ENCODE assay signal across 8 mouse cellular contexts in genomic region chr1:91540271-91540826, GRCm38 (mm10). TPM values are rescaled to one million over a fixed set of nuclear protein-coding genes. Genes with fewer than 3 reads are reported as not detected.
DNase-seq lines count a peak whose midpoint lies in the region; ATAC-seq and TF ChIP-seq lines count a peak whose summit lies in the region.

TSS of gene Asb1 (plus strand) at chr1:91540544.

- peak within 1 kb of the TSS; percentile 93 for H3K4me3 ChIP-seq in G1E (ENCODE audit: low read depth, low read length)
- H3K4me3 ChIP-seq in forebrain, embryonic 16.5 days (replicated peaks; ENCODE audit: low read length) = peak within 1 kb of the TSS; percentile 93
- peak within 1 kb of the TSS; percentile 88 for H3K4me3 ChIP-seq in layer of hippocampus, adult 2 months
- peak within 1 kb of the TSS; percentile 81 for H3K4me3 ChIP-seq in lung, embryonic 14.5 days (ENCODE audit: low read depth, low read length)
- peak within 1 kb of the TSS; percentile 70 for H3K4me3 ChIP-seq in olfactory bulb, adult 2 months (ENCODE audit: insufficient read depth, low read depth, low read length)
- peak within 1 kb of the TSS; percentile 94 for H3K4me3 ChIP-seq in thymus, adult 2 months (ENCODE audit: control insufficient read depth, insufficient read depth, low read length)

- peak; percentile 44; the same call in 1 of the 2 replicates for TF ChIP-seq POLR2A in olfactory bulb, adult 2 months (IDR thresholded peaks at IDR 0.05; ENCODE audit: insufficient read depth, low read depth, low read length)
- TF ChIP-seq POLR2A in thymus, adult 2 months (IDR thresholded peaks at IDR 0.05; ENCODE audit: control insufficient read depth, extremely low read depth, insufficient read depth, low read length, poor library complexity) = no peak

- peak; percentile 94 for ATAC-seq in G1E (ENCODE audit: extremely low read depth, insufficient number of reproducible peaks, low FRiP score, poor library complexity, severe bottlenecking)
- ATAC-seq in forebrain, embryonic 16.5 days = peak; percentile 98
- ATAC-seq in lung, embryonic 14.5 days (ENCODE audit: insufficient read depth) = peak; percentile 98

- H3K27me3 ChIP-seq in G1E (ENCODE audit: insufficient read depth, low read length) = no peaks in the 10 kb centered on the region
- H3K27me3 ChIP-seq in forebrain, embryonic 16.5 days (replicated peaks; ENCODE audit: control insufficient read depth, insufficient read depth, low read length) = peaks cover 16% of the 10 kb centered on the region
- peaks cover 13% of the 10 kb centered on the region; the same call in 1 of the 2 replicates for H3K27me3 ChIP-seq in lung, embryonic 14.5 days (ENCODE audit: insufficient read depth, low read length)
- H3K27me3 ChIP-seq in thymus, adult 2 months (ENCODE audit: control insufficient read depth, insufficient read depth, low read length) = no peaks in the 10 kb centered on the region; the same call in 1 of the 2 replicates

- H3K4me2 ChIP-seq in forebrain, embryonic 16.5 days (ENCODE audit: low read length) = peak within 1 kb of the TSS; percentile 97
- peak within 1 kb of the TSS; percentile 97 for H3K4me2 ChIP-seq in lung, embryonic 14.5 days

- intact Hi-C loops in heart, postnatal 36 days (cut with DNase I) = loop anchor here (2.0 kb wide), 1 partner anchor 46 kb away; the partner anchor contains the start of gene Traf3ip1

- H3K27ac ChIP-seq in forebrain, embryonic 16.5 days (ENCODE audit: low read length) = peak within 1 kb of the TSS; percentile 46; the same call in 1 of the 2 replicates
- H3K27ac ChIP-seq in layer of hippocampus, adult 2 months = peak within 1 kb of the TSS; percentile 75
- 0 out of 2 replicates have a peak within 1 kb of the TSS, but pooled peaks have one; percentile 30 for H3K27ac ChIP-seq in lung, embryonic 14.5 days (ENCODE audit: low read depth)
- no peak within 1 kb of the TSS for H3K27ac ChIP-seq in olfactory bulb, adult 2 months (ENCODE audit: insufficient read depth, low read depth, low read length)
- no peak within 1 kb of the TSS for H3K27ac ChIP-seq in thymus, adult 2 months (ENCODE audit: control insufficient read depth, insufficient read depth, low read length)

- H3K9me3 ChIP-seq in G1E (replicated peaks) = no peaks in the 10 kb centered on the region
- no peaks in the 10 kb centered on the region for H3K9me3 ChIP-seq in forebrain, embryonic 16.5 days (ENCODE audit: control insufficient read depth, low read length)
- no peaks in the 10 kb centered on the region for H3K9me3 ChIP-seq in lung, embryonic 14.5 days (ENCODE audit: low read depth, low read length)

- no peak for TF ChIP-seq CTCF in G1E (IDR thresholded peaks at IDR 0.05; ENCODE audit: low read depth, low read length)
- peak; percentile 80 for TF ChIP-seq CTCF in layer of hippocampus, adult 2 months (conservative IDR thresholded peaks at IDR 0.05)
- peak; percentile 56 for TF ChIP-seq CTCF in lung, embryonic 14.5 days (IDR thresholded peaks at IDR 0.05; ENCODE audit: low read depth)
- no peak for TF ChIP-seq CTCF in olfactory bulb, adult 2 months (IDR thresholded peaks at IDR 0.05; ENCODE audit: insufficient read depth, low read depth, low read length)
- 0 out of 2 replicates have a peak, but pooled peaks have one; percentile 29 for TF ChIP-seq CTCF in thymus, adult 2 months (IDR thresholded peaks at IDR 0.05; ENCODE audit: borderline replicate concordance, control insufficient read depth, extremely low read depth, insufficient read depth, low read length, poor library complexity)

- H3K4me1 ChIP-seq in G1E (ENCODE audit: insufficient read depth, low read depth, low read length) = peaks cover 42% of the 10 kb centered on the region
- H3K4me1 ChIP-seq in forebrain, embryonic 16.5 days (replicated peaks; ENCODE audit: control insufficient read depth, insufficient read depth, low read length) = peaks cover 18% of the 10 kb centered on the region
- peaks cover 6% of the 10 kb centered on the region for H3K4me1 ChIP-seq in lung, embryonic 14.5 days (ENCODE audit: insufficient read depth)
- H3K4me1 ChIP-seq in olfactory bulb, adult 2 months (ENCODE audit: control insufficient read depth, insufficient read depth, low read length) = peaks cover 13% of the 10 kb centered on the region
- H3K4me1 ChIP-seq in thymus, adult 2 months (replicated peaks; ENCODE audit: control insufficient read depth, insufficient read depth, low read length) = peaks cover 13% of the 10 kb centered on the region

- under 1% methylated on average over 40 of the region's 41 CpGs for WGBS in forebrain, embryonic 16.5 days
- WGBS in lung, embryonic 14.5 days = under 1% methylated on average over 41 of the region's 41 CpGs
- under 1% methylated on average over 40 of the region's 41 CpGs for WGBS in olfactory bulb, adult 2 months
- under 1% methylated on average over 41 of the region's 41 CpGs for WGBS in thymus, adult 2 months

- H3K36me3 ChIP-seq in G1E (replicated peaks) = peaks cover 24% of the 10 kb centered on the region
- H3K36me3 ChIP-seq in forebrain, embryonic 16.5 days (ENCODE audit: control insufficient read depth, insufficient read depth) = no peaks in the 10 kb centered on the region
- H3K36me3 ChIP-seq in lung, embryonic 14.5 days (ENCODE audit: insufficient read depth) = peaks cover 8% of the 10 kb centered on the region
- H3K36me3 ChIP-seq in thymus, adult 2 months (ENCODE audit: control insufficient read depth, insufficient read depth, low read length) = no peaks in the 10 kb centered on the region

- H3K9ac ChIP-seq in forebrain, embryonic 16.5 days (replicated peaks; ENCODE audit: low read depth, low read length) = peak within 1 kb of the TSS; percentile 82
- H3K9ac ChIP-seq in lung, embryonic 14.5 days = peak within 1 kb of the TSS; percentile 67

- peak; percentile 99 for DNase-seq in G1E (ENCODE audit: low spot score)
- DNase-seq in cerebellum, adult 18-20 months = peak; percentile 91 to 93
- DNase-seq in heart, postnatal 36 days = peak; percentile 93
- DNase-seq in layer of hippocampus, adult 2 months (ENCODE audit: low spot score in 2 of 2) = peak; percentile 91 to 96
- peak; percentile 99 for DNase-seq in lung, embryonic 14.5 days
- peak; percentile 88 for DNase-seq in thymus, adult 2 months

RNA-seq across cellular contexts. Expression of gene Asb1, which starts in this region (rescaled TPM):
- total RNA-seq in G1E (2014; fragmentation: Nextera tagmentation) (8.3 and 12.9 TPM in 2 replicates), G1E (2017) (25.7 and 28.0 TPM in 2 replicates)
- 9.3 and 12.4 TPM in 2 replicates for polyA plus RNA-seq in G1E (2012)
- 13.7 and 14.1 TPM in 2 replicates for polyA plus RNA-seq in forebrain, embryonic 16.5 days (2015; fragmentation: Nextera tagmentation; extraction: Ambion mirVana)
- total RNA-seq in heart, postnatal 36 days (2021) = 10 to 100 TPM; 17.0 to 21.0 TPM
- total RNA-seq in layer of hippocampus, adult 2 months (2021) = 10 to 100 TPM; 32.4 to 40.1 TPM
- polyA plus RNA-seq in lung, embryonic 14.5 days (2014; fragmentation: Nextera tagmentation; extraction: Ambion mirVana) = 7.0 and 8.0 TPM in 2 replicates
- polyA plus RNA-seq in olfactory bulb, adult 2 months (2012; ENCODE audit: insufficient read depth, insufficient read length, low replicate concordance, missing spikeins) = not detected in 2 replicates
- polyA plus RNA-seq in thymus, adult 2 months (2012; rRNA removed) = 8.7 and 10.4 TPM in 2 replicates

Comparison
In these comparisons a context has a peak if more than half of its experiments do, and no peak if none do; other contexts are left out.
1. CTCF ChIP-seq: peak in layer of hippocampus, adult 2 months (single experiment), lung, embryonic 14.5 days (single experiment) and thymus, adult 2 months (single experiment); none in G1E (single experiment) and olfactory bulb, adult 2 months (single experiment).
2. H3K27ac ChIP-seq: peak in forebrain, embryonic 16.5 days (single experiment), layer of hippocampus, adult 2 months (single experiment) and lung, embryonic 14.5 days (single experiment); none in olfactory bulb, adult 2 months (single experiment) and thymus, adult 2 months (single experiment).
3. Peak in every context shown above with its lines, with median percentiles within 50 percentile points of each other: ATAC-seq, DNase-seq and H3K4me3 ChIP-seq.